Mouse (Mus musculus) ovary, adult 2 months (tissue): ENCODE measurements around the gene P2ry13. TPM values are rescaled to one million over a fixed set of nuclear protein-coding genes. Genes with fewer than 3 reads are reported as not detected.

Source experiments
- polyA plus RNA-seq: library from polyadenylated mRNA; depleted of rRNA; stranded (reverse); fragments of >200 nt; gene quantifications from 2 replicates; pipeline ENCODE4 v1.2.3, GENCODE M21; 2012; rRNA removed

P2ry13 gene
- 0.52 and 0.78 TPM in 2 replicates for polyA plus RNA-seq

DNA sequence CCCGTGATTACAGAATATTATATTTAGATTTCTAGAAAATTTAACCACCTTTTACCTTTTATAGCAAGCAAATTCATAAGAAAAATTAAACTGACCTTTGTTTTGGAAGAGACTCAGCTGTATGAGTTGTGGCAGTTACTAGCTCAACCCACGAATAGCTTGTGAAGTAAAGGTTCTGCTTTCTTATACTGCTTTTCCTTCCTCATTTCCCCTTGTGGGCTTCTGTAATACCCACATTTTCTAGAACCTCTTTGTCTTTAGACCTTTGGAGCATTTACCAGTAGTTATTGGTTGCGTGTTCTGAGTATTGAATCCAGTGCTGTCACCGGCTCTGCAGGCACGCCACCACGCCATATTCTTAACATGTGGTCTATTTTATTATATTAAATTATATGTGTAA lies at the start of gene P2ry13:
Gene P2ry13 (minus strand): TSS at position 156 of the 400 bp plus-strand sequence.

DNA sequence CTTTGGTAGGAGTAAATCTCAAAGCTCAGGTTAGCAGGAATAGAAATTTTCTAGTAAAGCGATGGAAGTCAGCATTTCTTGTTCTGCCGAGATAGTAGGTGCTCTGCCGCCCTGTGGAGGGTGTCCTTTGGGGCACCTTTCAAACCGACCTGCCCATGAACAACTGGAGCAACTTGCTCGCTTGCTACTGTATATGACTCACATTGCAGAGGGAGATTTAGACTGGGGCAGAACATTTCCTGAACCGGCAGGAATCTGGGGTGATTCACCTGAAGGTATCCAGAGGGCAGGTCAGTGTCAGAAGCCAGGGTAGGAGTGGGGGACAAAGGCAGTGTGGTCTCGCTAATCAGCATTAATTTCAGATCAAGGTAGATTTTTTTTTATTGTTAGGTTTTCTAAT lies 15.7 kb downstream of the P2ry13 start, which contains the start of gene Gpr87:
Gene Gpr87 (minus strand): TSS at position 167 of the 400 bp plus-strand sequence.

Other genes starting within 250 kb of the P2ry13 start
- 3.1 and 3.3 TPM in 2 replicates for gene Med12l, start 205.1 kb downstream of the P2ry13 start, polyA plus RNA-seq
- gene Gpr171, start 109.1 kb downstream of the P2ry13 start, polyA plus RNA-seq: 0.07 TPM in 2 replicates
- gene P2ry14, start 57.3 kb downstream of the P2ry13 start, polyA plus RNA-seq: 5.9 and 8.1 TPM in 2 replicates
- gene Gpr87, start 15.8 kb downstream of the P2ry13 start, polyA plus RNA-seq: not detected in 2 replicates
- 1.6 and 1.7 TPM in 2 replicates for gene P2ry12, start 52.0 kb upstream of the P2ry13 start, polyA plus RNA-seq
- 2.5 and 2.9 TPM in 2 replicates for gene Igsf10, start 133.5 kb upstream of the P2ry13 start, polyA plus RNA-seq